Mouse (Mus musculus): ENCODE results near the gene Slc25a31.
A peak's percentile ranks its signal among the peaks of the same experiment; 100 is the strongest.

The Slc25a31 gene

DNA sequence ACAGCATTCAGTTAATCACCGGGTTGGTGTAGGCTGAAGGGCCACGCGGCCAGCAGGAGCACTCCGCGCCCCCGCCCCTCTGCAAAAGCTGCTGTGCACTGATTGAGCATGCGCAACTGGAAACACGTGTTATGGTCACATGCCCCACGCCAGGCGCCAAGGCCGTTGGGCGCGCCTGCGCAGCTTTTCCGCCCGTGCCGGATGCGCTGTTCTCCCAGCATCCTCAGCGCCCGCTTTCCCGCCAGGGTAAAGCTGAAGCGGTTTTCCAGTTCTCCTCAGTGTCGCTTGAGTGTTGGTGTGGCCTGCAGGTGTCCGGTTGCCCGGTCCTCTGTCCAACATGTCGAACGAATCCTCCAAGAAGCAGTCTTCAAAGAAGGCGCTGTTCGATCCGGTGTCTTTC lies at the start of gene Slc25a31:
Gene Slc25a31 (plus strand): TSS at position 201 of the 400 bp plus-strand sequence.
- DNase-seq (ENCODE audit: low spot score), result no peak

DNA sequence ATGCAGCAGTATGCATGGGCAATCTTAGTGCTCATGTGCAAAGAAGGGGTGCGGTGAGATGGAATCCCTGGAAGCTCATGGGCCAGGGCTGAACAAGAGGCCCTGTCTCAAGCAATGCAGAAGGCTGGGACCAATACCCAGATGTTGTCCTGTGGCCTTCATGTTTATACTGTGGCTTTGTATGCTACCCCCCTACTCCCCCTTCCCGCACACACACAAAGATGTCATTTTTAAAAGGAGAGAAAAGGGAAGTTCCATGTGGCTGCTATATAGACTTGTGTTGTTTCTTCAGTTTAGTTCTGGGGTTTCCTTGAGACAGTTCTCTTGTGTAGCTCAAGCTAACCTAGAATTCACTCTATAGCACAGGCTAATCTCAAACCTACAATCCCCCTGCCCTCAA lies 48.4 kb upstream of the Slc25a31 start:
- no peak for DNase-seq (ENCODE audit: low spot score)

DNA sequence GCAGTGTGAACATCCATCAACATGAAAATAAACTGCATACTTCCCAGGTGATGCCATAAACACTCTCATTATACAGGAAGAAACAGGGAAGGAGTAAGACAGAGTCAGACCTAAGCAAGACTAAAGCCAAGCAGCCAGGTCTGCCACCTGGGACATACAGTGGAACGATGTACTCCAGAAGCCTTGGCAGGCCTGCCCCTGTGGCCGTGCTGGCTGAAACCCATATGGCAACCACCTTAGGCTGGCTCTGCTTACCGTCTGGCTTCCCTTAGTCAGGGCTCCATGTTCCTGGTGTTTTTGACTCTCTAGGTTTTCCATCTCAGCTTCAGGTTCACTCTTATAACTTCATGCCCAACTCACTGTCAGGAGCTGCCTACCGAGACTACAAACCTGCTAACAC lies 42.5 kb upstream of the Slc25a31 start:
- no peak for DNase-seq (ENCODE audit: low spot score)

DNA sequence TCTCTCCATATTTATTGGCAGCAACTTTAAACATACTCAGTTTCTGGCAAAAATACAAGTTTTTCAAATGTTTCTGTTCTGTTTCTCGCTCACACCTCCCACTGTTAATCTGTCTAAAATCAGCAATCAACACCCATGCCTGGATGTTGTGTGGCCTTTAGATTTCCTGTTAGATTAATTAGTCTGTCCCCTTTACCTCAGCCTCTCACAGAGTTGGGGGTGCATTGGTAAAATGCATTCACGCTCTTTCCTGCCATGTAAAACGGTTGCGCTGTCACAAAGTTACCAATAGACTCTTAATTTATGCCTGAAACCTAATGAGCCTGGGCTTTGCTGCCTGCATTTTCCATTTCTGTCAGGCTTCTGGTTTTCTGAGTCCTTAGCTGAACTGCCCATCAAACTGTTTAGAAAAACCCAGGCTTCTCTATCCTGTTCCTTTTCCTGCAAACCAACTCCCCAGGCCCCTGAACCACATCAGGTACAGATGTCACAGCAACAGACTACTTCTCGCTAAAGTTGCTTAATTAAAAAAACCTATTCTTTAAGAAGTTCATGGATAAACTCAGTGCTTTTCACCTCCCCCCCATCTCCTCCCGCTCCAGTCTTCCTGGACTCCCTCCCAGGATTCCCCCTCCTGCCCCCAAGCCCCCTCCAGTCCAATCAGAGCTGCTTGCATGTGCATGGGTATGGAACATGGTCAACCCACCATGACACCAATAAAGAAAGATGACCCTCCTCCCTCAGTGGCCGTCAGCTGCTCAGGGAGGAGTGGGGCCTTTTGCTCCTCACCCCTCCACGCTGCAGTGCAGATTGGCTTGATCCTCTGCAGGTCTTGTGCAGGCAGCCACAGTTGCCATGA lies 41.6 kb upstream of the Slc25a31 start:
- DNase-seq (ENCODE audit: low spot score), result no peak

DNA sequence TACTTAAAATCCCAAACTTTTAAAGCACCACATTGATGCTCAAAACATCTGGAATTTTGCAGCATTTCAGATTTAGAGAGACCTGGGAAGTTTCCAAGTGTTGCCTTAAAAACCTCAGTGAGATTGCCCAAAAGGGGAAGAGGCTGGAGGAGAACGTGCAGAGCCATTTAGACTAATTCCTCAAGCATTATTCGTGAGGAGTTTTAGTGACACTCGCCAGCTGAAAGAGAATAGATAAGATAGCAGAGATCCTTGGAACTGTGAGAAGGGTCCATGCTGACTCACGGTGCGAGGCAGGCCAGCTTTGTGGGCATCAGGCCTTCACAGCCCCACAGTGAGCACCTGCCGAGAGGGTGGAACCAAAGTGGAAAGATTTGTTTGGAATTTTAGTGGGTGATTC lies 39.8 kb upstream of the Slc25a31 start:
- no peak for DNase-seq (ENCODE audit: low spot score)

DNA sequence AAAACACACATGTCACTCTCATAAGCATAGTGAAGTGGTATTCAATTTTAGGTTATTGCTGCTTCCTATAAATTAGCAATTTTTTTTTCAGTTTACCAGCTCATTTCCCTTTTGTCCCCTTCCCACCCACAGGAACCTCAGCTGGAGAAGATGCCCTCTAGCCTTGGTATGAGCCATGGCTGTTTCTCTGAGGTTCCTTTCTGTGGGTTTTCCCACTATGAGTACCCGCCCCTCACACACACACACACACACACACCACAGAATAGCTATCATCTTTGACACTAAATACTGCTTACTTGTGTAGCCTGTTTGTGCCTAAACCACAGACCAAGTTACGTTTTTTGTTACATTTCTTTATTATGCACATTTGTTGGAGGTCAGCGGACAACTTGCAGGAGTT lies 39.3 kb upstream of the Slc25a31 start:
- DNase-seq (ENCODE audit: low spot score), result no peak

DNA sequence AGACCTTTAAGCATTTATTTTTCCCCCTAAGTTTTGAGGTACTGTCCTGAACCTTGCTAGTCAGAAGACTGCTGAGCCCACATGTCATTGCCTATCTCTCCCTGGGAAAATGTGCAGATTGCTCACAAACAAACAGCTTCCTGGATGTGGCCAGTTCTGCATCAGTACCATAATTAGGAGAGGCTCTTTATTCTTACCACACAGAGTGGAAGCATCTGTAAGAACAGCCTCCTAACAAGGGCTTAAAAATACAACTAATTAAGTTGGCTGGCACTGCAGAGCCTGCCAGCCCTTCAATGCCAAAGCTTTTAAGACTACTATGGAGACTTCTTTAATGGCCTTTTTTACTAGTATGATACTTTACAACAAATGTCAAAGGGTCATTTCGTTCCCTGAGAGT lies 35.1 kb upstream of the Slc25a31 start:
- DNase-seq (ENCODE audit: low spot score), result peak; percentile 74

DNA sequence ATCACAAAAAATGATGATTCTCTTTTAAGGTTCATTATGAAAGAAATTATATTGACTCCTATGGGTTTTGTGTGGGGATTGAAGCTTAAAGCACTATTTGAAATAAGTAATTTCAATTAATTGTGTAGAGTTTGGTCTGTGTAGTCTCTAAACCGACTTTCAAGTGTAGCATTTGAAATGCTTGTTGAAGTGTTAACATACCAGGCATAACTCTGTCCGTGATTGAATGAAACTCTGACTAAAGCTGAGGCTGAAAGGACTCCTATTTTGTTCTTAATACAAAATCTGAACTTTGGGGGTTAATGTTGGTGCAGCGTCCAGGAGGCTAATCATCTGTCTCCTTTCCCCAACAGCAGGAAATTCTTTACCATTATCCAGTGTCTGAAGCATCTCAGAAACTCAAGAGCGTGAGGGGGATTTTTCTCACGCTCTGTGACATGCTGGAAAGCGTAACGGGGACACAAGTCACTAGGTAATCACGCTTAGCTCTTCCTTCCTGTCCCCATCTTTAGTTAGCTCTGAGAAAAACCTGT lies 33.7 kb upstream of the Slc25a31 start:
- DNase-seq (ENCODE audit: low spot score), result peak; percentile 60

DNA sequence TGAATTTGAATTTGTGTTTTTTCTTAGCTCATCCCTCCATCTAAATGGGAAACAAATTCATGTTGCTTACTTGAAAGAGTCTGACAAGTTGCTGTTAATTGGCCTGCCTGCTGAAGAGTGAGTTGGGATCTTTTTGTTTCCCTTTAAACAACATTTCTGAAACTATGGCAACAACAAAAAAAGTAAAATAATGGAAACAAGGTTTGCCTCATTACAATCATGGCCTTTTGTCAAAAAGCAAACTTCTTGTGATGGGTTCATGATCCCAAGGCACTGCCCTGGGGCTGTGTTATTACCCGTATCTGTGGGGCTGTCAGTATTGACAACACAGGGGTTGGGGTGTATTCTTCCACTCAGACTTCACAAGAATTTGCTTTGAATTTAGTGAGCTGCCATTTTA lies 29.8 kb upstream of the Slc25a31 start:
- DNase-seq (ENCODE audit: low spot score), result no peak

DNA sequence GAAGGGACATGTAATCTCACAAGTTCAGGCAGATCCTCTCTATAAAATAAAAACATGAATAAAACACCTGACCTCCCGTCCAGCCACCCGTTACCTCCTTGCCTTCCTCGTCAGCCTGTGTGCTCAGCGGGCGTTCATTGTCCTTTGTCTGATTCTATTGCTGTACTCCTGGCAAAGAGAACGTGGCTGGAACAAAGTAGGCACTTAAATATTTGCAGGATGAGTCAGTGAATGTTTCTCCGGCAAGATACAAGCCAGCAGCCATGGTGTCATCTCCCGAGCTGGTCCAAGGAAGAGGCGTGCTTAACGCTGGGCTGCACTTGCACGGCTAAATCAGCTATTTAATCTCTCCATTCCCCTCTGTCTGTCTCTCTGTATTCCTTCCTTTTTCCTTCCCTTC lies 26.3 kb upstream of the Slc25a31 start:
- DNase-seq (ENCODE audit: low spot score), result no peak

DNA sequence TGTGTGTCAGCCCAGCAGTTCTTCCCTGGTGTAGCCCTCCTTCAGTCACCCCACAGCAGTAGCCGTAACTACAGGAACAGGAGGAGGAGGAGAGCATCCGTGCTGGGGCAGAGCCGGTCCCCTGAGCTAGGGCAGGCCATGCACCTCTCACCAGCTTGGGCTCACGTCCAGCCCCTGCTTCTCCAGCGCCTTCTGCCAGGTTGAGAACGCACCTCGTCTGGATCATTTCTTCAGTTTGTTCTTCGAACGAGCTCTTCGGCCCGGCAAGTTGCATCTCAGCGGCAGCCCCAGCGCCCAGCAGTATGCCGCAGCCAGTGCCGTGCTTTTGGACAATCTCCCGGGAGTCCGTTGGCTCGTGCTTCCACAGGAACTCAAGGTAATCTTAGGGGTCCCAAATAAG lies 25.5 kb upstream of the Slc25a31 start:
- DNase-seq (ENCODE audit: low spot score), result no peak

DNA sequence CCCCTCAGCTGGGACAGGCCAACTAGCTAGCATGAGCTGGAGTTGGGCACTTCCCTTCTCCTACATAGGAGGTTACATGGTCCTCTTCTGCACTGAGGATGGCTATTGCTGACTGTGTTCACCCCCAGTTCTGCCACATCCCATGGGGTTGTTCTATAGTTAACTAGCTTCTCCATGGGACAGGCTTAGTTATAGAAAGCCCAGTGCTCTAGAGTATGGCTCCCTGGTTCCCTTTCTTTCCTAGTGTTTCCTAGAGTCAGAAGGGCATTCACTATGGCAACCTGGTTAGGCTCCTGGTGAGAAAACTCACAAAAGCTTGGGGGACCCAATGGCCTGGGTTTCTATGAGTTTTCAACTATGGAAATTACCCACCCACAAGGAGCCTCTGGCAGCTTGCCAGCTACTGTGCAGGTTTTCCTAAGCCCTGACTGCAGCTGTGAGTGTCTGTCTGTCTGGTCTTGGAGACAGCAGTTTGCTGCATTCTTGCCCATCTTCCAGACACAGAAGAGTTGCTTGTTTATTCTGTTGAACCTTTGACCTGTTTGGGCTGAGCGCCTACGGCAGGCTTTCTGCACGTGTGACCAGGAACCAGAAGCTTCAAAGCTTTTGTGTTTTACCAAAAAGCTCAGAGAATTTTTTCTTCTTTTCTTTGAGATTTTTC lies 22.7 kb upstream of the Slc25a31 start:
- peak; percentile 60 for DNase-seq (ENCODE audit: low spot score)

DNA sequence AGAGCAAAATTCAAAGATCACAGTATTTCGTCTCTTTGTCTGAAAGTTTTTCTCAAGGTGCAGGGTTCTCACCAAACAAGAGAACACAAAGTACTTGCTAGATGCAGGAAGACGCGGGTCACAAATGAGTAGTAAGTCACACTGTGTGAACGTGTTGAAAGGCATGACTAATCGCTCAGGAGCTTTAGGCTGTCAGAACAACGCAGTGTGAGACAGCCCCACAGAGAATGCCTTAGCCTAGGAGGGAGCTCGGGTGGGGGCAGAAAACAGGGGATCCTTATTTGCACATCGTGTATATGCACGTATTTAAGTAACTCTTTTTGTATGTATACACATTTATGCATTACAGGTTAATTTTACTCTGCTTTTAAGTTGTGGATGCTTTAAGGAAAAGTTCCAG lies 21.8 kb upstream of the Slc25a31 start:
- DNase-seq (ENCODE audit: low spot score), result no peak

DNA sequence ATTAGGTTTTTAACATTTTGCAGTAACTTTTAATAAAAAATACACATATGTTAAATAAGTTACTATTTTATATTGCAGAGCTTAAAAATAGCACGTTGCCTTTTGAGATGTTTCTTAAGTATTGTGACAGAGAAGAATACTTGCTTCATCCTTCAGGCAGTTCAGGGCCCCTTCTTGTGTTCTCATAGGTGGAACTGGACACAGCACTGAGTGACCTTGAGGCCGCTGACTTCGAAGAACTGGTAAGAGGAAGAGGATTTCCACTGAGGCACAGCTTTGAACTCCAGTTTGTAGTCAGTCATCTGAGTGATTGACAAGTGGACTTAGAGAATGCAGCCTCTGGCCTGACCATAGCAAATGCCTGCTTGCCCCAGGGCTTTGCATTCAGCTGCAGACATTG lies 21.1 kb upstream of the Slc25a31 start:
- no peak for DNase-seq (ENCODE audit: low spot score)

DNA sequence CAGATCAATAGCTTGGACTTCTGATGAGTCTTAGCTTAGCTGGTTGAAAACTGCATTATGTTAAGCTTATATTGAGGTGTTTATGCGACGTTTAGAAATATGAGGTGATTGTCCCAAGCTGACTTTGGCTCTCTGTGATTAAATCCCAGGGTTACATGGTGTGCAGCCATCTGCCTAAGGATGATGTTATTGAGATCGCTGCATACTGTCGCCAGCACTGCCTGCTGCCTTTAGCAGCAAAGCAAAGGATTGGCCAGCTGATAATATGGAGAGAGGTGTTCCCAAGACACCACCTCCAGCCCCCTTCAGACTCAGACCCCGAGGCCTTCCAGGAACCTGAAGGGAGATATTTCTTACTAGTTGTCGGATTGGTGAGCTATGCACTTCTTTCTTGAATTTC lies 17.1 kb upstream of the Slc25a31 start:
- no peak for DNase-seq (ENCODE audit: low spot score)

DNA sequence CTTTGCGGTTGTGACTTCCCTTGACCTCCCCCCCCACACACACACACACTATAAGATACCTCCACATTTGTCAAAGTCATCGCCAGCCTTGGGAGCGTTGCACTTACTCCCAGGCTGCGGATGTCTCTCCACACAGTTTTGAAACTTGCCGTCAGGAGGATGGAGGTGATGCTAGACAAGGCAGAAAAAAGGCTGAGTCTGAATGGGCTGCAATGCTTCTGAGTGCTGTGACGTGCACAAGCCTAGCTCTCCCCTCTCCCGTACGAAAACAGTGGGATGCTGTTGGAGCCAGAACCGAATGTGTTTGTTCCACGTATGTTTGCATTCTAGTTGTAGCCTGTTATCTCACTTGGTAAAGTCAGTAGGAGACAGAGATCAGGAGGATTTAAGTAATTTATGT lies 15.2 kb upstream of the Slc25a31 start:
- DNase-seq (ENCODE audit: low spot score), result no peak

DNA sequence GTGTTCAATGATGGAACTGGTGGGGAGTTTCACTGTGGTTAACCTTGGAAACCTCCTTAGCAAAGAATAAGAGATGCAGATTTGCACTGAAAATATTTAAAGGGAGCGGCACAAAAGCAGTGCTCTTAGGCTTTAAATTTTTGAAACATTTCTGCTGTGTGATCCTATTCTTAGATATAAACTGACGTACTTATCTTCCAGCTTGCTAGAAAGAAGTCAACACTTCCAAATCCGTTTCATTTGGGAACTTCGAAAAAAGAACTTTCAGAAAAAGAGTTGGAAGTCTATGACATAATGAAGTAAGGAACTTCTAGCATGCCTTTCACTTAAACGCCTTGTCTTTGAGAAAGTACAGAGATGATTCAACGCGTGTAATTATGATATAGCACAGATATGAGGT lies 14.7 kb upstream of the Slc25a31 start:
- DNase-seq (ENCODE audit: low spot score), result no peak

DNA sequence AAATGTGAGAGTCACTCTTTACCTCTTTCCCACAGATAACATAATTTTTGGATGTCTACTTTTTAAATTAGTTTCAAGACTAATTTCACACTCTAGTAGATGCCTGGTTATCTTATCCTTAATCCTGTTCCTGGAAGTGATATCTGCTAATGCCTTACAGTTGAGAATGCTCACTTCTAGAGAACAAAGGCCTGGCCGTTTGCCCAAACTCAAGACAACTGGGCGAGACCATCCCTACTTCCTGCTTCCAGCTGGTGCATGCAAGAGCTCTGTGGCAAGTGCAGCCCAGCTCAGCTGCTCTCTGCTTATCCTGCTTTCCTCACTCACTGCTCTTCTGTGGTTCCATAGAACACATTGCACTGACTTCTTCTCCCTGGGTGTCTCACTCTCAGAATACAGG lies 14.2 kb upstream of the Slc25a31 start:
- no peak for DNase-seq (ENCODE audit: low spot score)

DNA sequence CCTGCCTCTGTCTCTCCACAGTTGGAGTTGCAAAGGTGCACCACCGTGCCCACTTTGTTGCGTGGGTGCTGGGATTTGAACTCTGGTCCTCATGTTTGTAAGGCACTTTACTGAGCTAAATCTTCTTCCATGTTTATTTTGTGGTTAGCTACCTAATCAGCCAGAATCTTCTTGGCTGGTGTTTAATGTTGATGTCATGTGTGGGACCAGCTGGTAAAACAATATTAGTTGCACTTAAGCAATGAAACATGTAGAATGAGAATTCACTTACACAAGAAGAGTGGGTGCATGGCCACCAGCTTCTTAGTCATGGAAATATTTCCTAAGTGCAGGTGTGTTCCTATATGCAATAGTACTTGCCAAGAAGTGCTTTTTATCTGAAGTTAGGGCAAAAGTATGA lies 13.5 kb upstream of the Slc25a31 start:
- no peak for DNase-seq (ENCODE audit: low spot score)

DNA sequence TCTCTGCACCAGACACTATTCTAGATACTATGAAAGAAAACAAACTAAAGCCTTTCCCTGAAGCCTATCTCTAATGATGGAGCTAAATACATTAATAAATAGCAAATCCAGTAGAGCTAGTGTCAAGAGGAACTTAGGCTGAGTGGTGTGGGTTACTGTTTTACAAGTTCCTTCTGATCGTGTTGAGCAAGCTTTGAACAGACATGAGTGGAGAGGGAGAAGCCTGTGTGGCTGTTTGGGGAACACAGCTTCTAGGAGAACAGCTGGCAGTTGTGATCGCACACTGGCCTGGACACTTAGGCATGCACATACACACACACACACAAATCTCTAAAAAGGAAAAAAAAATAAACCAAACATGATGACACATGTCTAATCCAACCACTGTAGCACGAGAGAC lies 9.8 kb upstream of the Slc25a31 start:
- no peak for DNase-seq (ENCODE audit: low spot score)

DNA sequence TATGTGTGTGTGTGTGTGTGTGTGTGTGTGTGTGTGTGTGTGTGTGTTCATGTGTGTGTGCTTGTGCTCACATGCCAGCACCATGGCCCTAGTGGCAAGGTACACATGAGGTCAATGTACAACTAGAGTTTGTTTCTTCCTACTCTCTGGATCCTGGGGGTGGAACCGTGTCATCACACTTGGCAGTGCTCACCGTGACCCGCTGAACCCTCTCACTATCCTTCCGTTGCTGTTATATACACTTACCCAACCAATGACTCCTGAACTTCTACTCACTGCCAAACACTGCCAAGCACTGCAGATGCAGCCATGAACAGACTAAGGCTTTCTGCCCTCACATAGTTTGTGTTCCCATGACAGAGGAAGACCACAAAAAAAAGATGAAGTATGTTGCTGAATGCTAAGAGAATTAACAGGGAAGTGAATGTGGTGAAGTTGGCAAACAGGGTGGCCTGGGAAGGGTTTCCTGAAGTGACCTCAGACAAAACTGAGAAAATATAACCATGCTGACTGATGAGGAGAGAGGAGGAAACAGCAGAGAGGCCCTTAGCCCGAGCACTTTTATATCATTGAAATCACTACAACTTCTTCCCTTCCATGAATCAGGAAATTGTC lies 3.7 kb upstream of the Slc25a31 start:
- DNase-seq (ENCODE audit: low spot score), result no peak

DNA sequence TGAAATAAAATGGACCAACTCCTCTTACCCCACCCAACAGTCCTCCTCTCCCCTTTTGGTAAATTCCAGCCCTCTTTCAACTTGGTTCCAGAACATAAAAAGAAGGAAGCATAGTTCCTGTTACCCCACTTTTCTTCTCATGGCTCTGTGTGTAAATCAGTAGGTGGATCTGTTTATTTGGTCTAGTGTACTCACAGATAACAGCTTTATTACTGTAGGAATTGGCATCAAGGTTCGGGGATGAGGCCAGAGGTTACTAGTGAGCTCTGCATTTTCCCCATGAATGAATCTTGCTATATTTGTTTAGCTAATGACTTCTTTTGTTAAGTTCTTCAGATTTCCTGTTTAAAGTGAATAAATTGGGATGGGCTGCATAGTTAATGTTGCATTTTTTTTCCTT lies 7.4 kb downstream of the Slc25a31 start:
- no peak for DNase-seq (ENCODE audit: low spot score)

DNA sequence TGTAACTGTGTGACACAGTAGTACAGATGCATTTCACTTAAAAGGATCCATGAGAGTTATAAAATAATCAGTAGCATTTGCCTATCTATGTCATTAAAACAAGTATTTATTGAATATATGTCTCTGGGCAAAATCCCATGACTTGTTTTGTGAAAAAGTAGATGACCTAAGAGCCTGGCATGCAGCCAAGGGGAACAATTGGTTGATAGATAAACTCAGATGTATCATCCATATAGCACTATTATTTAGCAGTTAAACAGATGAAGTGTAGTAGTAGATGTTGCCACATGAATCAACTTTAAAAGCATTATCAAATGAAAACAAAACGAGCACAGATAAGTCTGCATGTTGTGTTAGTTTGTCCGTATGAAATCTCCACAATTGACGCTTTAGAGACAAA lies 10.4 kb downstream of the Slc25a31 start:
- no peak for DNase-seq (ENCODE audit: low spot score)

Data from retina, embryonic 14.5 days (tissue).